Mouse (Mus musculus) liver, embryonic 15.5 days (tissue): ENCODE results near the gene Kpna7. TPM values are rescaled to one million over a fixed set of nuclear protein-coding genes. Genes with fewer than 3 reads are reported as not detected.
"Not testable (repeated sequence)": the region's sequence is repeated elsewhere in the genome, so short reads cannot be mapped to it uniquely, and the experiment has no call there.

ENCODE experiments used
- ATAC-seq: fragments of 200-750 bp; cut with Nextera tagmentation; 2 replicates; pipeline ENCODE4 v1.8.0; 2017; ENCODE audit warnings: moderate number of reproducible peaks, mild to moderate bottlenecking, moderate library complexity; ENCODE audit not compliant: insufficient read depth
- H3K27ac ChIP-seq: fragments of 300-500 bp; sonication (generic); replicated peaks from 2 replicates; pipeline ENCODE4 v1.5.1; 2015; ENCODE audit warnings: mild to moderate bottlenecking, inconsistent platforms
- H3K27me3 ChIP-seq: fragments of 300-500 bp; sonication (generic); 2 replicates; pipeline ENCODE4 v1.6.1; 2015; ENCODE audit warnings: mild to moderate bottlenecking, inconsistent platforms
- H3K36me3 ChIP-seq: fragments of 300-500 bp; sonication (generic); replicated peaks from 2 replicates; pipeline ENCODE4 v1.6.1; 2015; ENCODE audit warnings: moderate library complexity, mild to moderate bottlenecking, inconsistent platforms
- H3K4me1 ChIP-seq: fragments of 300-500 bp; sonication (generic); replicated peaks from 2 replicates; pipeline ENCODE4 v1.6.1; 2015; ENCODE audit warnings: inconsistent platforms
- H3K4me2 ChIP-seq: fragments of 300-500 bp; sonication (generic); 2 replicates; pipeline ENCODE4 v1.6.1; 2015; ENCODE audit warnings: moderate library complexity, mild to moderate bottlenecking, inconsistent platforms
- H3K4me3 ChIP-seq: fragments of 300-500 bp; sonication (generic); replicated peaks from 2 replicates; pipeline ENCODE4 v1.5.1; 2015; ENCODE audit warnings: mild to moderate bottlenecking, inconsistent platforms
- H3K9ac ChIP-seq: fragments of 300-500 bp; sonication (generic); 2 replicates; pipeline ENCODE4 v1.6.1; 2015; ENCODE audit warnings: moderate library complexity, mild to moderate bottlenecking, inconsistent platforms
- H3K9me3 ChIP-seq: fragments of 300-500 bp; sonication (generic); replicated peaks from 2 replicates; pipeline ENCODE4 v1.6.1; 2016; ENCODE audit warnings: inconsistent platforms
- WGBS: fragments of 180-500 bp; shearing (Covaris S2); methylation state at CpG from one replicate; pipeline ENCODE4 v1.1.7; 2015; ENCODE audit warnings: mixed read lengths; ENCODE audit not compliant: insufficient replicate concordance; 5-methylcytosine and 5-hydroxymethylcytosine counted together
- polyA plus RNA-seq: library from polyadenylated mRNA; unstranded; fragments of >200 nt; fragmentation: Nextera tagmentation; extraction: Ambion mirVana; gene quantifications from 2 replicates; pipeline ENCODE4 v1.2.1, GENCODE M21; 2015

Kpna7 gene
- polyA plus RNA-seq, 1 experiment from 2014 or later, result 0.10 TPM

- Histone ChIP-seq H3K4me2 (no peak overlapping the region), H3K36me3 (peaks cover 95% of the 10 kb centered on the region), H3K9me3 (no peaks in the 10 kb centered on the region), H3K4me1 (peaks cover 6% of the 10 kb centered on the region; the same call in 1 of the 2 replicates), H3K27me3 (no peaks in the 10 kb centered on the region), H3K27ac (no peak overlapping the region), H3K9ac (no peak overlapping the region), H3K4me3 (no peak overlapping the region)
- WGBS, result 87% methylated on average over 9 of the region's 9 CpGs
- ATAC-seq, result no peak
These were observed 20.5 kb upstream of the Kpna7 start for GRCm38 (mm10) chr5:145104328-145104727.

DNA sequence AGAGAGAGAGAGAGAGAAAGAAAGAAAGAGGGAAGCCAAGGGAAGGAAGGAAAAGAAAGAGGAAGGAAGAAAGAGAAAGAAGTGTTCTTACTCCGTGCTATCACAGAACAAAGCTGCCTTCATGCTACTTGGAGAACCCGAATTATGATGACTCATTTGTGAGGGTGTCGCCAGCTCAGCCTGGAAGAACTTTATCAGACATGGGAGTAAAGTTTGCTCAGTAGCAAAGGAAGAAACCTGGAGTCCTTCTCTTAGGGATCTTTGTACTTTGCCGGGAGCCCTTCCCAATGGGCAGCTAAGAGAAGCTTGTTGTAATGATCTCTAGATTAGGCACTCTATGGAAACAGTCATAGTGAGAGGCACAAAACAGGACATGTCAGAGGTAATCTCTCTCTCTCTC, 18.9 kb upstream of the Kpna7 start:
- peaks cover 95% of the 10 kb centered on the region for H3K36me3 ChIP-seq
- H3K9me3 ChIP-seq, result no peaks in the 10 kb centered on the region
- H3K9ac ChIP-seq, result no peak overlapping the region
- H3K27me3 ChIP-seq, result no peaks in the 10 kb centered on the region
- no peak overlapping the region for H3K4me2 ChIP-seq
- no peak for ATAC-seq
- 41% methylated on average over 4 of the region's 4 CpGs for WGBS
- H3K4me3 ChIP-seq, result no peak overlapping the region
- H3K27ac ChIP-seq, result no peak overlapping the region
- no peaks in the 10 kb centered on the region; the same call in 1 of the 2 replicates for H3K4me1 ChIP-seq

- peaks cover 95% of the 10 kb centered on the region for H3K36me3 ChIP-seq
- H3K27ac ChIP-seq, H3K4me3 ChIP-seq, H3K4me1 ChIP-seq, H3K4me2 ChIP-seq, H3K9ac ChIP-seq, H3K9me3 ChIP-seq, H3K27me3 ChIP-seq, ATAC-seq: not testable (repeated sequence)
- WGBS, result 84% methylated on average over 11 of the region's 11 CpGs
These were observed 17.6 kb upstream of the Kpna7 start for GRCm38 (mm10) chr5:145101451-145101850.

GRCm38 (mm10) chr5:145100960-145101359, 17.1 kb upstream of the Kpna7 start:
- 83% methylated on average over 9 of the region's 9 CpGs for WGBS
- Histone ChIP-seq H3K4me1 (no peaks in the 10 kb centered on the region; the same call in 1 of the 2 replicates), H3K9me3 (no peaks in the 10 kb centered on the region), H3K36me3 (peaks cover 95% of the 10 kb centered on the region), H3K9ac (no peak overlapping the region), H3K4me2 (no peak overlapping the region), H3K27ac (no peak overlapping the region), H3K27me3 (no peaks in the 10 kb centered on the region), H3K4me3 (no peak overlapping the region)
- no peak for ATAC-seq

GRCm38 (mm10) chr5:145098340-145098821, 14.6 kb upstream of the Kpna7 start:
- H3K4me2 ChIP-seq, result no peak overlapping the region
- no peak overlapping the region for H3K27ac ChIP-seq
- H3K27me3 ChIP-seq, result no peaks in the 10 kb centered on the region
- no peak for ATAC-seq
- no peaks in the 10 kb centered on the region for H3K9me3 ChIP-seq
- H3K9ac ChIP-seq, result no peak overlapping the region
- H3K4me1 ChIP-seq, result no peaks in the 10 kb centered on the region; the same call in 1 of the 2 replicates
- H3K4me3 ChIP-seq, result no peak overlapping the region
- 57% methylated on average over 10 of the region's 10 CpGs for WGBS
- peaks cover 95% of the 10 kb centered on the region for H3K36me3 ChIP-seq

DNA sequence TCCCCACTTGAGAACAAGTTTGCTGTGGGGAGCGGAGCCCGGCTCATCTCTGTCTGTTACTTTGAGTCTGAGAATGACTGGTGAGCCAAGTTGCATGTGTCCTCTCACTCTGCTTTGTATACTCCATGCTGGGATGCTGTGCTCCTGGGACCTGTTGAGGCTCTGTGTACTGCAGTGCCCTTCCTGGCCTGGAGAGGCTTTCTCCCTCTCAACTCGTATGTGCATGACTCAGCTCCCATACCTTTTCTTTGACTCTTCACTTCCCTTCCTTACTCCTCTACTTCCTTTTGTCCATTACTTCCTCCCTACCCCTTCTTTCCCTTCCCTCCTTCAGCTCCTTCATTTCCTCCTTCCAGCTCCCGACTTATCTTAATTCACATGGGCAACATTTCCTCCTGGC, 12.4 kb upstream of the Kpna7 start:
- ATAC-seq, result no peak
- no peak overlapping the region for H3K27ac ChIP-seq
- H3K4me1 ChIP-seq, result no peaks in the 10 kb centered on the region
- H3K36me3 ChIP-seq, result peaks cover 95% of the 10 kb centered on the region
- H3K4me3 ChIP-seq, result no peak overlapping the region
- WGBS, result 70% methylated on average over 4 of the region's 4 CpGs
- H3K4me2 ChIP-seq, result no peak overlapping the region
- no peaks in the 10 kb centered on the region for H3K9me3 ChIP-seq
- H3K27me3 ChIP-seq, result no peaks in the 10 kb centered on the region
- H3K9ac ChIP-seq, result no peak overlapping the region

DNA sequence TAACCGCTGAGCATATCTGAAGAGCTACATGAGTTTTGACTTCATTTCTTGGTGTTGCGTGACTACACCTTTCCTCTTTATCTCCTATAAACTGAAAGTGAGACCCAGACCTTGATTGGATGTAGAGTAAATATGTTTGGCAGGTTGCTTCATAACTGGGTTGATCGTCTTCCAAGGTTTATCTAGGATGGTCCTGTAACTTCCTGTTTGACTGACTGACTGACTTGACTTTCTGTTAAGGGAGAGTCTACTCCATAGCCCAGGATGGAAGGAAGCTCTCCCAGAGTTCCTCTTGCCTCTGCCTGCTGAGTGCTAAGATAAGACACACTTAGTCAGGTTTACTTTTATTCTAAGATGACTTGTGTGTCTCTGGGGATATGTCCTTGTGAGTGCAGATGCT, 6.0 kb upstream of the Kpna7 start:
- Histone ChIP-seq H3K27ac (no peak overlapping the region), H3K9me3 (no peaks in the 10 kb centered on the region), H3K27me3 (no peaks in the 10 kb centered on the region), H3K36me3 (peaks cover 48% of the 10 kb centered on the region), H3K4me3 (no peak overlapping the region), H3K4me2 (no peak overlapping the region), H3K9ac (no peak overlapping the region), H3K4me1 (peaks cover 17% of the 10 kb centered on the region)
- no peak for ATAC-seq
- WGBS, result 47% methylated on average over 3 of the region's 3 CpGs

- Histone ChIP-seq H3K27ac (no peak overlapping the region), H3K9ac (no peak overlapping the region), H3K36me3 (peaks cover 32% of the 10 kb centered on the region), H3K9me3 (no peaks in the 10 kb centered on the region), H3K4me3 (no peak overlapping the region), H3K4me2 (no peak overlapping the region), H3K27me3 (no peaks in the 10 kb centered on the region), H3K4me1 (peaks cover 29% of the 10 kb centered on the region)
- WGBS, result 89% methylated on average over 2 of the region's 2 CpGs
- no peak for ATAC-seq
These were observed 4.4 kb upstream of the Kpna7 start for GRCm38 (mm10) chr5:145088186-145088585.

DNA sequence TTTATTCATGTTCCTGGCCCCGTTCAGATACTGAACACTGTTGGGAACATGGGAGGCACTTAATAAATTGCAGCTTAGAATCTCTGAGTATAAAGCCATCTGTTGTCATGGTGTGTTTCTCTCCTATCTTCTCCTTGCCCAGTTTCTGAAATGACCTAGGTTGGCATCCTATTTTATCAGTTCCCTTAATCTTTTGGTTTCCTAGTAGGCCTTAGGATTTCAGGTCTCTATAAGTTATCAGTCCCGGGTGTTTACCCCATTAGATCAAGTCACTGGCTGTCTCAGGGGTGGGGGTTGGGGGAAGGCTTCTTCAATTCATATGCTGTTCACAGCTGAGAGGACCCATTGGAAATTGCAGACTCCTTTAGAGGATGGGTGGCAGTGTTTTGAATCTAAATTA, 992 bp upstream of the Kpna7 start:
- no peaks in the 10 kb centered on the region for H3K9me3 ChIP-seq
- H3K27me3 ChIP-seq, result no peaks in the 10 kb centered on the region
- no peak for ATAC-seq
- peak overlapping the region; percentile 93 for H3K9ac ChIP-seq
- 38% methylated on average over 2 of the region's 2 CpGs for WGBS
- 0 out of 2 replicates have a peak overlapping the region, but pooled peaks have one; percentile 73 for H3K27ac ChIP-seq
- peak overlapping the region; percentile 94 for H3K4me3 ChIP-seq
- peaks cover 32% of the 10 kb centered on the region for H3K4me1 ChIP-seq
- peaks cover 10% of the 10 kb centered on the region; the same call in 1 of the 2 replicates for H3K36me3 ChIP-seq
- peak overlapping the region; percentile 85 for H3K4me2 ChIP-seq

DNA sequence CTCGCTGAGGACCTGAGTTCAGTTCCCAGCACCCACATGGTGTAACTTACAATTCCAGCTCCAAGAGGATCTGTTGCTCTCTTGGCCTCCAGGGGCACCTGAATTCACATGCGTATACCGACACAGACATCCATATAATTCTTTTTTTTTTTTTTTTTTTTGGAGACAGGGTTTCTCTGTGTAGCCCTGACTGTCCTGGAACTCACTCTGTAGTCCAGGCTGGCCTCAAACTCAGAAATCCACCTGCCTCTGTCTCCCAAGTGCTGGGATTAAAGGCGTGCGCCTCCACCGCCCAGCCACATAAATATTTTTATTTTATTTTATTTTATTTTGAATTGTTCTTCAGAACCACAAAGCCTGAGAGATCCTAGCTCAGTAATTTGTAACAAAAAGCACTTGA, 629 bp downstream of the Kpna7 start:
- Histone ChIP-seq H3K4me3 (peak overlapping the region; percentile 94), H3K4me2 (peak overlapping the region; percentile 85), H3K4me1 (peaks cover 26% of the 10 kb centered on the region), H3K9ac (peak overlapping the region; percentile 93), H3K27ac (peak overlapping the region; percentile 73; the same call in 1 of the 2 replicates)
- 0 out of 2 replicates have a peak, but pooled peaks have one; percentile 1 for ATAC-seq
- WGBS, result 40% methylated on average over 6 of the region's 6 CpGs
- H3K27me3 ChIP-seq, H3K36me3 ChIP-seq, H3K9me3 ChIP-seq: not testable (repeated sequence)

DNA sequence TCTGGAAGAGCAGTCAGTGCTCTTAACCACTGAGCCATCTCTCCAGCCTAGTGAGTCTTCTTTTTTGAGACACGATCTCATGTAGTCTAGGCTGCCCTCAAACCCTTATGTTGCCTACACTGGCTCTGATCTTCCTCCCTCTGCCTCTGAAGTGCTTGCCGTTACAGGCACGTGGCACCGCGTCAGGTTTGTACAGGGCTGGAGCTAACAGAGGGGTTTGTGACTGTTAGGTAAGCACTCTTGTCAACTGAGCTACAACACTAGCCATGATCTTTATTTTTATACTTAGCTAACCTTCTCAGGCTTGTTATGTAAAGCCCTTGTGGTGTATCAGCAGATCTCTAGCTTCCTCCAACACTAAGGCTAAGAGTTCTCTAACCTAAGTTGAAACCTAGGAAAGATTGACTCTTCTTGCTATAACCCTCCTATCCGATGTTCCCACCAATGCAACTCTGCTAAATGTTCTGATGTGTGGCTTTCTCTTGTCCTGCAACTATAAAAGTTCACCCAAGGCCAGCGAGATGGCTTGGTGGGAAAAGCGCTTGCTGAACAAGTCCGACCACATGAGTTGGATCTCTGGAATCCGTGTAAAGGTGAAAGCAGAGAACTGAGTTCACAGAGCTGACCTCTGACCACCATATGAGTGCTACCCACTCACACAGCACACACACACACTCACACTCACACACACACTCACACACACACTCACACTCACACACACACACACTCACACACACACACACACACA, 1.8 kb downstream of the Kpna7 start:
- 77% methylated on average over 10 of the region's 10 CpGs for WGBS
- Histone ChIP-seq H3K9ac (no peak overlapping the region), H3K9me3 (no peaks in the 10 kb centered on the region), H3K27ac (no peak overlapping the region), H3K4me2 (no peak overlapping the region), H3K36me3 (no peaks in the 10 kb centered on the region), H3K27me3 (no peaks in the 10 kb centered on the region), H3K4me1 (peaks cover 26% of the 10 kb centered on the region), H3K4me3 (no peak overlapping the region)
- ATAC-seq, result no peak
